Mouse (Mus musculus): ENCODE results near the gene Palld. TPM values are rescaled to one million over a fixed set of nuclear protein-coding genes. Genes with fewer than 3 reads are reported as not detected.
A peak's percentile ranks its signal among the peaks of the same experiment; 100 is the strongest.

Palld gene
- polyA plus RNA-seq, 1 experiment, result 47.5 TPM

GRCm38 (mm10) chr8:61686340-61686739, 216.2 kb downstream of the Palld start:
- Histone ChIP-seq H3K36me3 (ENCODE audit: control insufficient read depth, insufficient read depth, low read length) (no peaks in the 10 kb centered on the region), H3K27me3 (replicated peaks; ENCODE audit: control insufficient read depth, insufficient read depth, low read length) (peaks cover 1% of the 10 kb centered on the region; the same call in 1 of the 2 replicates), H3K4me3 (ENCODE audit: insufficient read depth, low read depth, low read length) (no peak overlapping the region), H3K27ac (ENCODE audit: insufficient read depth, low read depth, low read length) (no peak overlapping the region), H3K4me1 (ENCODE audit: control insufficient read depth, insufficient read depth, low read length) (no peaks in the 10 kb centered on the region)
- no peak for TF ChIP-seq POLR2A (IDR thresholded peaks at IDR 0.05; ENCODE audit: low read depth, low read length)
- peak; percentile 75 for TF ChIP-seq CTCF (conservative IDR thresholded peaks at IDR 0.05; ENCODE audit: insufficient read depth, insufficient read length, low read depth, low read length)
- DNase-seq, result peak; percentile 59

- WGBS, result 97% methylated on average over 1 of the region's 1 CpGs
- Histone ChIP-seq H3K27ac (ENCODE audit: insufficient read depth, low read depth, low read length) (no peak overlapping the region), H3K27me3 (replicated peaks; ENCODE audit: control insufficient read depth, insufficient read depth, low read length) (peaks cover 1% of the 10 kb centered on the region; the same call in 1 of the 2 replicates), H3K36me3 (ENCODE audit: control insufficient read depth, insufficient read depth, low read length) (no peaks in the 10 kb centered on the region), H3K4me3 (ENCODE audit: insufficient read depth, low read depth, low read length) (no peak overlapping the region), H3K4me1 (ENCODE audit: control insufficient read depth, insufficient read depth, low read length) (no peaks in the 10 kb centered on the region)
- no peak for DNase-seq
- TF ChIP-seq CTCF (conservative IDR thresholded peaks at IDR 0.05; ENCODE audit: insufficient read depth, insufficient read length, low read depth, low read length), result no peak
- TF ChIP-seq POLR2A (IDR thresholded peaks at IDR 0.05; ENCODE audit: low read depth, low read length), result no peak
Measured at GRCm38 (mm10) chr8:61685280-61685679, 217.2 kb downstream of the Palld start.

DNA sequence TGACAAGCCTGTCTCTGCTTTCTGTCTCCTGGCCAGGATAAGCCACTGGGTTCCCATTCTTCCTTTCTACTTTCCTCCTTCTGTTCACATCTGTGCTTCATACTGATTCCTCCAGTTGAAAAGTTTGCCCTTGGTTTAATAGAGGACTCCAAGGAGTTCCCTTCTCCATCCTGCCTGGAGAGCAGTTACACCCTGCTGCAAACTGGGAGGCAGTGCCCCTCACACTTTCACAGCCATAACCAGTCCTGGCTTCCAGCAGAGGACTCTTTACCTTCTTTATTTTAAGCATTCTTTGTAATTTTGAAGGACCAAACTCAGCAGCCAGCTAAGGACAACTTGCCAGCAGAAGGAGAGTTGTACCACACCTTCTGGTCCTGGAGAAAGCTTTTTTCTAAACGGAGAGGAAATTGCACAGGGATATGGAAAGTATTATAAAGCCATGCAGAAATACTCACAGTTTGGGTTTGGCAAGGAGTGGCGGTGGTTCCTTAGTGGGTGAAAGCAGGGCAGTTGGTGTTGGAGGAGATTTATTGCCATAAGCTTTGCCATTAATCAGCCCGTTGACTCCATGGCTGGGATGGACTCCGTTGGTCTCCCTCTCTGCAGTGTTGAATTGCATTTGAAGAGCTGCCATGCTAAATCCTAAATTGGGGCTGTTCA, 218.1 kb downstream of the Palld start:
- H3K4me3 ChIP-seq (ENCODE audit: insufficient read depth, low read depth, low read length), result no peak overlapping the region
- peaks cover 1% of the 10 kb centered on the region; the same call in 1 of the 2 replicates for H3K27me3 ChIP-seq (replicated peaks; ENCODE audit: control insufficient read depth, insufficient read depth, low read length)
- 80% methylated on average over 4 of the region's 4 CpGs for WGBS
- no peak for TF ChIP-seq POLR2A (IDR thresholded peaks at IDR 0.05; ENCODE audit: low read depth, low read length)
- no peak for TF ChIP-seq CTCF (conservative IDR thresholded peaks at IDR 0.05; ENCODE audit: insufficient read depth, insufficient read length, low read depth, low read length)
- no peak for DNase-seq
- no peaks in the 10 kb centered on the region for H3K4me1 ChIP-seq (ENCODE audit: control insufficient read depth, insufficient read depth, low read length)
- no peaks in the 10 kb centered on the region for H3K36me3 ChIP-seq (ENCODE audit: control insufficient read depth, insufficient read depth, low read length)
- H3K27ac ChIP-seq (ENCODE audit: insufficient read depth, low read depth, low read length), result no peak overlapping the region

GRCm38 (mm10) chr8:61682902-61683301, 219.6 kb downstream of the Palld start:
- H3K27me3 ChIP-seq (replicated peaks; ENCODE audit: control insufficient read depth, insufficient read depth, low read length), result peaks cover 1% of the 10 kb centered on the region; the same call in 1 of the 2 replicates
- H3K4me3 ChIP-seq (ENCODE audit: insufficient read depth, low read depth, low read length), result no peak overlapping the region
- H3K4me1 ChIP-seq (ENCODE audit: control insufficient read depth, insufficient read depth, low read length), result no peaks in the 10 kb centered on the region
- DNase-seq, result no peak
- TF ChIP-seq POLR2A (IDR thresholded peaks at IDR 0.05; ENCODE audit: low read depth, low read length) (no peak), CTCF (conservative IDR thresholded peaks at IDR 0.05; ENCODE audit: insufficient read depth, insufficient read length, low read depth, low read length) (no peak)
- H3K27ac ChIP-seq (ENCODE audit: insufficient read depth, low read depth, low read length), result peak overlapping the region; percentile 31; the same call in 1 of the 2 replicates
- WGBS, result 60% methylated on average over 2 of the region's 2 CpGs
- no peaks in the 10 kb centered on the region for H3K36me3 ChIP-seq (ENCODE audit: control insufficient read depth, insufficient read depth, low read length)

DNA sequence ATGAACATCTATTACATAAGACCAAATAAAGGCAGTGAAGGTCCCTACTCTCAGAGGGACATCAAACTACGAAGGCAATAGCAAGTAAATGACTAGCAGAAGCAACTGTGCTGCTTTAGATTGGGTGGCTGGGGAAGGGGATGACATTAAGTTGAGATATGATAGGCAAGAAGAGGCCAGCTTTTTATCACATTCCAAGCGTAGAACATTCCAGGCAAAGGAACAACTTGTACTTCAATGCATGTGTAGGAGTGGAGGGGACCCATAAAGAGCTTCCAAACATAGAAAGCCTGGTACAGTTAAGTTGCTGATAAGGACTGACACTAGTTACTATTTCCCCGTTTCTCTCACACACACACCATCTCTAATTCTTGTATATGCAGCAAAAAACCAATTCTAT, 221.3 kb downstream of the Palld start:
- Histone ChIP-seq H3K27ac (ENCODE audit: insufficient read depth, low read depth, low read length) (no peak overlapping the region), H3K4me3 (ENCODE audit: insufficient read depth, low read depth, low read length) (no peak overlapping the region), H3K27me3 (replicated peaks; ENCODE audit: control insufficient read depth, insufficient read depth, low read length) (peaks cover 1% of the 10 kb centered on the region; the same call in 1 of the 2 replicates), H3K4me1 (ENCODE audit: control insufficient read depth, insufficient read depth, low read length) (no peaks in the 10 kb centered on the region), H3K36me3 (ENCODE audit: control insufficient read depth, insufficient read depth, low read length) (no peaks in the 10 kb centered on the region)
- WGBS, result 76% methylated on average over 3 of the region's 3 CpGs
- peak; percentile 38 for DNase-seq
- TF ChIP-seq CTCF (conservative IDR thresholded peaks at IDR 0.05; ENCODE audit: insufficient read depth, insufficient read length, low read depth, low read length) (no peak), POLR2A (IDR thresholded peaks at IDR 0.05; ENCODE audit: low read depth, low read length) (no peak)

DNA sequence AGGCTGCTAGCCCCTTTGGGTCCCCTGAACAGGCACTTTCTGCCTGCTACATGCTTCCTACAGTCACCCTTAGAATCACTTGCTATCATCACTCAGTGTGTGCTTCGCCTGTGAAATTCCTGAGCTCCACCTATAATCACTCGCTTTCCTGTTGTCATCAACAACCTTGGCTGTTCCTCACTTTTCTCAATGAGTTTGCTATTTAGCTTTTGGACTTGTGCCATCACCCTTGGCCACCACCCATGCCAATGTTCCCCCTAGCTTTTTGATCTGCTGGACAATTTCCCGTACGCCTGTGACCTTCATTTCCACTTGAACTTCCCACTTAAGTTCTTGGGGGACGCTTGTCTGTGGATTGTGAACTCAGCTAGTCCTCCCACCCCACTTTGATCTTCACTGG, 225.3 kb downstream of the Palld start:
- Histone ChIP-seq H3K27ac (ENCODE audit: insufficient read depth, low read depth, low read length) (no peak overlapping the region), H3K4me1 (ENCODE audit: control insufficient read depth, insufficient read depth, low read length) (no peaks in the 10 kb centered on the region), H3K4me3 (ENCODE audit: insufficient read depth, low read depth, low read length) (no peak overlapping the region), H3K36me3 (ENCODE audit: control insufficient read depth, insufficient read depth, low read length) (no peaks in the 10 kb centered on the region), H3K27me3 (replicated peaks; ENCODE audit: control insufficient read depth, insufficient read depth, low read length) (no peaks in the 10 kb centered on the region)
- 58% methylated on average over 5 of the region's 5 CpGs for WGBS
- TF ChIP-seq POLR2A (IDR thresholded peaks at IDR 0.05; ENCODE audit: low read depth, low read length) (no peak), CTCF (conservative IDR thresholded peaks at IDR 0.05; ENCODE audit: insufficient read depth, insufficient read length, low read depth, low read length) (no peak)
- peak; percentile 42 for DNase-seq

DNA sequence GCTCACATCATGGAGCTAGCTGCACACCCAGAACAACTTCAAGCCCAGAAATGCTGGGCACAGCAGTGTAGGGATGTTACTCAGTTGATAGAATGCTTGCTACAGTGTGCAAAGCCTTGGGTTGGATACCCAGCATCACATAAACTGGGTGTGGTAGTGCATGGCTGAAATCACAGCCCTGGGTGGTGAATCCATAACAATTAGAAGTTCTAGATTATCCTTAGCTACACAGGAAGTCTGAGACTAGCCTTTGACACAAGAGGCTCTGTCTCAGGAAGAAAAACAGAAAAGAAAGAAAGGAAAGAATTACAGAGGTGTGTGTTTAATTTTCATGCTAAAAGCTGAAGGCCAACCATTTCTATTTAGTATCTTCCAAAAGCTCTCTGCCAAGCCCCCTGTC, 231.3 kb downstream of the Palld start:
- no peak for TF ChIP-seq CTCF (conservative IDR thresholded peaks at IDR 0.05; ENCODE audit: insufficient read depth, insufficient read length, low read depth, low read length)
- no peak for TF ChIP-seq POLR2A (IDR thresholded peaks at IDR 0.05; ENCODE audit: low read depth, low read length)
- Histone ChIP-seq H3K27me3 (replicated peaks; ENCODE audit: control insufficient read depth, insufficient read depth, low read length) (no peaks in the 10 kb centered on the region), H3K4me1 (ENCODE audit: control insufficient read depth, insufficient read depth, low read length) (no peaks in the 10 kb centered on the region), H3K4me3 (ENCODE audit: insufficient read depth, low read depth, low read length) (no peak overlapping the region), H3K27ac (ENCODE audit: insufficient read depth, low read depth, low read length) (no peak overlapping the region), H3K36me3 (ENCODE audit: control insufficient read depth, insufficient read depth, low read length) (no peaks in the 10 kb centered on the region)
- DNase-seq, result no peak

All from kidney, adult 2 months (tissue).